Mouse (Mus musculus) gastrocnemius, adult 8-10 months (tissue): ENCODE measurements around the gene Tex52. TPM values are rescaled to one million over a fixed set of nuclear protein-coding genes. Genes with fewer than 3 reads are reported as not detected.
"Not testable (repeated sequence)": the region's sequence is repeated elsewhere in the genome, so short reads cannot be mapped to it uniquely, and the experiment has no call there.

Experiments
- DNase-seq, 2 experiments: peaks; one replicate each; pipeline ENCODE4 v3.0.0; 2022; ENCODE audit warnings: low spot score in 2 of 2
- total RNA-seq, 4 experiments: library from RNA; stranded (reverse); gene quantifications; 2 replicates each; pipeline ENCODE4 v1.2.4; 2022

Tex52 gene
- total RNA-seq, 4 experiments from 2014 or later, result not detected

GRCm38 (mm10) chr6:128380594-128381167, 5.4 kb downstream of the Tex52 start:
- DNase-seq, result not testable (repeated sequence)

- DNase-seq, result no peak
Observed at GRCm38 (mm10) chr6:128381254-128381653, 6.0 kb downstream of the Tex52 start.

- no peak for DNase-seq
Observed at GRCm38 (mm10) chr6:128383752-128384151, 8.5 kb downstream of the Tex52 start.

- DNase-seq, result no peak
Observed at GRCm38 (mm10) chr6:128385026-128385425, 9.8 kb downstream of the Tex52 start.

GRCm38 (mm10) chr6:128389185-128389584, 13.9 kb downstream of the Tex52 start:
- DNase-seq, result no peak

- DNase-seq, result no peak
Observed at GRCm38 (mm10) chr6:128390683-128391082, 15.4 kb downstream of the Tex52 start.

- DNase-seq, result no peak
Observed at GRCm38 (mm10) chr6:128397574-128398261, 22.5 kb downstream of the Tex52 start.

- DNase-seq, result no peak
Observed at GRCm38 (mm10) chr6:128398996-128399395, 23.7 kb downstream of the Tex52 start, which contains the start of gene Nrip2. Gene Nrip2 (plus strand): TSS chr6:128399296.

GRCm38 (mm10) chr6:128399421-128400185, 24.3 kb downstream of the Tex52 start:
- DNase-seq, result no peak

GRCm38 (mm10) chr6:128404708-128405107, 29.5 kb downstream of the Tex52 start:
- DNase-seq, result no peak

GRCm38 (mm10) chr6:128408544-128409125, 33.4 kb downstream of the Tex52 start:
- no peak for DNase-seq

- no peak for DNase-seq
Observed at GRCm38 (mm10) chr6:128410305-128410704, 35.0 kb downstream of the Tex52 start.

- peak; percentile 48 to 49 for DNase-seq
Observed at GRCm38 (mm10) chr6:128411115-128411514, 35.9 kb downstream of the Tex52 start.

- DNase-seq, result no peak
Observed at GRCm38 (mm10) chr6:128416169-128416568, 40.9 kb downstream of the Tex52 start.

- DNase-seq, result no peak
Observed at GRCm38 (mm10) chr6:128418076-128418475, 42.8 kb downstream of the Tex52 start.

- no peak for DNase-seq
Observed at GRCm38 (mm10) chr6:128421036-128421435, 45.8 kb downstream of the Tex52 start.

GRCm38 (mm10) chr6:128421480-128421879, 46.2 kb downstream of the Tex52 start:
- DNase-seq, result no peak

GRCm38 (mm10) chr6:128423496-128424268, 48.4 kb downstream of the Tex52 start:
- DNase-seq, result no peak

GRCm38 (mm10) chr6:128424269-128425019, 49.2 kb downstream of the Tex52 start, which contains the start of gene Itfg2:
Gene Itfg2 (minus strand): TSS chr6:128424931.
- DNase-seq, result peak; percentile 92 to 95

GRCm38 (mm10) chr6:128425046-128425445, 49.8 kb downstream of the Tex52 start:
- no peak for DNase-seq
